Mouse (Mus musculus): ENCODE measurements around the gene Akr1a1. TPM values are rescaled to one million over a fixed set of nuclear protein-coding genes. Genes with fewer than 3 reads are reported as not detected.
"Not testable (repeated sequence)": the region's sequence is repeated elsewhere in the genome, so short reads cannot be mapped to it uniquely, and the experiment has no call there.

Gene Akr1a1
- polyA plus RNA-seq (2017; shearing (Covaris generic)) = 100 to 1,000 TPM; 297 to 370 (median 348) TPM

GRCm38 (mm10) chr4:116650924-116651796, at the start of gene Akr1a1:
Akr1a1 (minus strand) TSS chr4:116651680.
- peak; percentile 96 for ATAC-seq

DNA sequence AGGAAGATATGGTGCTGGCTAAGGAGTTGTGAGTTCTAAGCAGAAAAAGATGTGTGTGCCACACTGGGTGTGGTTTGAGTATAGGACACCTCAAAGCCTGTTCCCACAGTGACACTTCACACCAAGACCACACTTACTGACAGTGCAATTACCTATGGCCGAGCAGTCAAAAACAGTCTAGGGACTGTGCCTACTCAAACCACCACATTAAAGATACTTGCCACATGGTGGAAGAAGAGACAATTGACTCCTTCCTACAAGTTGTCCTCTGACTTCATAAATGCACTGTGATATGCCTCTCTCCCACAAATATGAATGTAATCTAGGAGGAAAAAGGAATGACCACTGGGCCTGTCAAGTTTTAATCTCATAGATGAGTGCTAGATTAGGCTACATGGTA, 49.5 kb upstream of the Akr1a1 start:
- no peak for ATAC-seq

DNA sequence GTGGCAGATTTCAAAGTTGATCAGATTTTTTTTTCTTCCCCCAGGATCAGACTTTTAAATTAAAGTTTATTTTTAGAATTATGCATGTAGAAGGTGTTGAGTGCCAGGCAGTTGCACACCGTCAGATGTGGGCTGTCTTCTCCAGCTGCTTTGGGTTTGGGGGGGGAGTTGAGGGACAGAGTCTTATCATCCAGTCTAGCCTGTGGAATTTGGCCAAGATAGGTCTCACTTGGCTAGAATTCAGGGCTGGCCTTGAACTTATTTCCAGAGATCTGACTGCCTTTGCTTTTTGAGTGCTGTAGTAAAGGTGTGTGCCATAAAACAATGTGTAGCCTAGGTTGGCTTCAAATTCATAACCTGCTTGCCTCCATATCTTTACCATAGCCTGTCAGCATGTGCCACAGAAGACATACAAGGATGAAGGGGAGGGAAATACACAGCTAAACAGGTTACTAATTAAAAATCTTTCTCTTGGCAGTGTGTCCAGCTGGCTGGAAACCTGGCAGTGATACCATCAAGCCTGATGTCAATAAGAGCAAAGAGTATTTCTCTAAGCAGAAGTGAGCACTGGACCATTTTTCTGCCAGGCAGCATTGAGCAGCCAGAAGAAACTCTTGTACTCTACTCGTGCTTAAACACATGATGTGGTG, 47.3 kb upstream of the Akr1a1 start:
- no peak for ATAC-seq

DNA sequence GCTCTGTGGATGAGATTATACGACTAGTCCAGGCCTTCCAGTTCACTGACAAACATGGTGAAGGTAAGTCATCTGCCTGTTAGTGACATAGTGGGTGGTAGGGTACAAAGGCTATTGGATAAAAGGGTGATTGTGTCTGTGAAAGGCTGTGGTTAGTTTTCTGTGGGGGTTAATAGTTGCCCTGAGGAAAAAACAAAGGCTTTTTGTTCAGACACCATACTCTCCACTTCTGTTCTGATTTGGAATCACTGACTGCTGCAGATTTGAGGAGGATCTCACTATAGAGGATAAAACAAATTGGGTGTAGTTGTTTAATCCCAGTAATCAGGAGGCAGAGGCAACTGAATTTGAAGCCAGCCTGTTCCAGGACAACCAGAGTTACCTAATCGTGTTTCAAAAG, 42.3 kb upstream of the Akr1a1 start:
- ATAC-seq = no peak

DNA sequence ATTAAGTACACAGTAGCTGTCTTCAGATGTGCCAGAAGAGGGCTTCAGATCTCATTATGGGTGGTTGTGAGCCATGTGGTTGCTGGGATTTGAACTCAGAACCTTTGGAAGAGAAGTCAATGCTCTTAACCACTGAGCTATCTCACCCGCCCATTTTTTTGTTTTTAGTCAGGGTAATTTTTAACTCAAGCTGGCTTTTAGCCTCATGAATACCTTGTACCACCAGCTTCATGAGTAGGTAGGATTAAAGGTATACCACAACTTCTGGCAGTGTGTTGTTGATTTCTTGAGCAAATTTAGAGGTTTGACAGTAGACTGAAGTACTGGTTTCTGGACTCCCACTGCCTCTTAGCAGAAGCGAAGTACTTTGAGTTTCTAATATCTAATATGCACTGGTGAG, 40.7 kb upstream of the Akr1a1 start:
- no peak for ATAC-seq

GRCm38 (mm10) chr4:116689309-116689876, 37.9 kb upstream of the Akr1a1 start:
- ATAC-seq = no peak

DNA sequence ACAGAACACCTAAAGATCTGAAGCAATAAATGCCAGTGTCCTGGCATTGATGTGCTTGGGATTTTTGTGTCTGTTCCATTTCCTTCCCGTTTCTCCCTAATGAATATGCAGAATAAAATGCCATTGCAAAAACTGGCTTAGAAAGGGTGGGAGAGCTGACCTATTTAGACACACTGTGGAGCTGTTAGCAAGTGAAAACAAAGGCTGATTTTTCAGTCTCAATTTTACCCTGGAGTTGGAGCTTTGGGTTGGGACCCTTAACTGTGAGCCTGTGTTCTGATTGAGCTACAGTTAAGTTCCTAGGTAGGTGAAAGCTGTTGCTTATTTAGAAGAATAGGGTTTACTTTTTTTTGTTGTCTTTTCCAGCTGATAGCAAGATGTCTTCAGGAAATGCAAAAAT, 35.6 kb upstream of the Akr1a1 start:
- ATAC-seq = no peak

DNA sequence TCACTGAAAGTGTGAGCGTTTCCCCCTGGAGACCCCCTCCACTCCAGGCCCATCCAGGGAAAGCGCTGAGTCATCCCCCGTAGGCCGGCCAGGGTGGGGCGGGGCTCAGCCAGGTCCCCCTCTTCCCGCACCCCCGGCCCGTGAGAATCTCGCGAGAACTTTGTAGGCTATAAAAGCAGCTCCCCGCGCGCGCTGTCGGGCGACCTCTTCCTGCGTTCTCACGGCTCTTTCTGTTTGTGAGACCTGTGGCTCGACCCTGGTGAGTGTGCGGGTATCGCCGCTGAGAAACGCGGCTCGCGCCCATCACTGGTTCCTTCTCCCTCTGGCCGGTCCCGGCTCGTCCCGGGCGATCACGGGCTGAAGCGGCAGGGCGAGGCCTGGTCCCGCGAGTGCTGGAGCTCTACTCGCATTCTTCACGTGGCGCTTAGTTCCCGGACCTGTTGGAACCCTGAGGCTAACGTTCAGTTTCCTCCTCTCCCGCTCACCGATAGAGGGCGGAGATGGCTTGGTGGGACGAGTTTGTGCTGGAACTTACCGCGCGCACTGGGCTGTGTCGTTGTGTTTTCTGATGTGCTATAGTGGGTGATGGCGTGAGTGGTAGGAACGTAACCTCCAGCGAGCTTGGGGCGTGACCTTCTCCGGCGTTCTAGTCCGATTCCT, 34.1 kb upstream of the Akr1a1 start, which contains the start of gene Prdx1:
Gene Prdx1, plus strand, starts transcription at position 143 of the 660 bp plus-strand sequence.
- ATAC-seq = peak; percentile 87

DNA sequence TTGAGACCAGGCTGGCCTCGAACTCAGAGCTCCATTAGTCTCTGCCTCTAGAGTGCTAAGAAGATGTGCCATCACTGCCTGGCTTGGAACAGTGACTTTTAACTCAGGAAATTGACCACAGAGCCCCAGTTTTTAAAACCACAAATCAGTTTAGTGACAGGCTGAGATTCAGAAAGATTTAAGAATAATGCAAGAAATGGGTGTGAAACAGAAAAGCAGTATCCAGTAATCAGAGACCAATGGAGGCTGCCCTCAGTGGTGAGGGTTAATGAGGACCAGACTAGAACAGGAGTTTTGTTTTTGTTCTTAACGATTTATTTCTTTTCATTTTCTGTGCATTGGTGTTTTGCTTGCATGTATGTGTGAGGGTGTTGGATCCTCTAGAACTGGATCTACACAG, 33.2 kb upstream of the Akr1a1 start:
- no peak for ATAC-seq

GRCm38 (mm10) chr4:116683957-116684356, 32.5 kb upstream of the Akr1a1 start:
- no peak for ATAC-seq

GRCm38 (mm10) chr4:116680521-116680920, 29.0 kb upstream of the Akr1a1 start:
- not testable (repeated sequence) for ATAC-seq

- ATAC-seq = no peak
Measured at GRCm38 (mm10) chr4:116679141-116679540, 27.7 kb upstream of the Akr1a1 start.

DNA sequence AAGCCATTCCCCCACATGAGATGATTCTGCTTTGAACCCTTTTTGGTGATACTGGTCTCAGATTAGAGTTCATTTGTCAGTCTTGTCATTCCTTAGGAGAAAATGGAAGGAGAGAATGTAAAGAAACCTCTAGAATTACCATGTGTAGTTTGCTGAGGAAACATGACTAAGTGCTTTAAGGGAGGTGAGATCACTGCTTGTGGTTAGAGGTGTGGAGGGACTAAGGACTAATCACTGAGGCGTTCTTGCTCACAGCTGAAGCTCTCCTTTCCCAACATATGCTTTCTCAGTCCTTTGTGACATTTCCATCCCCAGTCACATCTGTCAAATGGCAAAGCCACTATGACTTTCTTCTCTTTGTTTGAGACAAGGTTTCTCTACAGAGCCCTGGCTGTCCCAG, 26.3 kb upstream of the Akr1a1 start:
- ATAC-seq = no peak

- ATAC-seq = no peak
Measured at GRCm38 (mm10) chr4:116676027-116676426, 24.5 kb upstream of the Akr1a1 start.

GRCm38 (mm10) chr4:116674761-116675160, 23.3 kb upstream of the Akr1a1 start:
- not testable (repeated sequence) for ATAC-seq

DNA sequence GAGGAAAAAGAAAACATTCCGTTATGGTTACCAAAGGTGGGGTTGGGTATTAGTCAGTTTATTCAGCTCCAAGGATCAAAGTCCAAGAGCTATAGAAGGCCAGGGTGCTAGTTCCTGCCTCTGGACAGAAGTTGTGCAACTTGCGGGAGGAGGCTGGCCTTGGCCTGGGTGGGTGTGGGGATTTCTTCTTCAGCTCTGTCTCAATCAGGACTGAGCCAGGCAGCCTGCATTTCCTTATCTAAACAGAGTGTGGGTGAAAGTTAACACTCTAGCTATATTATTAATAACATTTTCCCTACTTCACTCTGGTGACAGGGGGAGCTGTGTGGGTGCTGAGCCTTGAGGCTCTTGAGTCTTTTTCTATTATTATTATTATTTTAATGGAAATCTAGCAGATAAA, 21.3 kb upstream of the Akr1a1 start:
- ATAC-seq = no peak

- no peak for ATAC-seq
Measured at GRCm38 (mm10) chr4:116669291-116669690, 17.8 kb upstream of the Akr1a1 start.

DNA sequence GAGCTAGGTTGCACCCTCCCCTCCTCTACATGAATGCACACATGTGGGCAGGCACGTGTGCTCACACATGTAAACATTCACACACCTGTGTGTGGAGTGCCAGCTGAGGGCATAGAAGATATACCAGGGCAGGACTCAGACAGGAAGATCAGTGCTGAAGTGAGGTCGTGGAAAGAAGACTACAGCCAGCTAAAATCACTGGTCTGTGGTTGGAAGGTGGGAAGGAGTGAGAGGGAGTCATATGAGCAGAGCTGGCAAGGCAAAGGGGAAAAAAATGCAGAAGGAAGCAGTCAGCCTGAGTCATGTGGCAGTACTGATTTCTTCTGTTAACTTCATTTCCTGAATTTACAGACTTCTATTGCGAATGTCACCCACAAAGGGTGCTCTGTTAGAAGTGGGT, 16.7 kb upstream of the Akr1a1 start:
- no peak for ATAC-seq

DNA sequence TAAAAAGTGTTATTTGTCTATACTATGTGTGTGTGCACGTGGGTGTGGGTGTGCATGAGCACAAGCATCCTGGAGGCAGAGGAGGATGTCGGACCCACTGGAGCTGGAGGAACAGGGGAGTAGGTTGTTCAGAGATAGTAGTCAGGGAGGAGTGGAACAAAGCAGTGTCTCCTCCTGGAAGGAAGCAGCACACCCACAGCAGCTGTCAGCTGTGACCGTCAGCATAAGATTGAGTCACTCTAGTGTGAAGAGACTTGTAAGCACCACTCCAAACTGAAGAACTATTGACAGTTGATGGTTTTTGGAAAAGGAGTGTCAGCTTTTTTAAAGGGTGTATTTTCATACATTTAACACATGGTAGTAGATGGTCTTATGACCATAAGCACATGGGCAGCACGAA, 15.1 kb upstream of the Akr1a1 start:
- no peak for ATAC-seq

- no peak for ATAC-seq
Measured at GRCm38 (mm10) chr4:116661998-116662397, 10.5 kb upstream of the Akr1a1 start.

- no peak for ATAC-seq
Measured at GRCm38 (mm10) chr4:116660829-116661228, 9.3 kb upstream of the Akr1a1 start.

GRCm38 (mm10) chr4:116659916-116660315, 8.4 kb upstream of the Akr1a1 start:
- not testable (repeated sequence) for ATAC-seq

GRCm38 (mm10) chr4:116659474-116659873, 8.0 kb upstream of the Akr1a1 start:
- ATAC-seq = no peak
